Mouse (Mus musculus): ENCODE measurements around the gene Jmjd1c. TPM values are rescaled to one million over a fixed set of nuclear protein-coding genes. Genes with fewer than 3 reads are reported as not detected.

The Jmjd1c gene
- total RNA-seq, 2 experiments from 2014 or later = 38.5 to 40.9 TPM

DNA sequence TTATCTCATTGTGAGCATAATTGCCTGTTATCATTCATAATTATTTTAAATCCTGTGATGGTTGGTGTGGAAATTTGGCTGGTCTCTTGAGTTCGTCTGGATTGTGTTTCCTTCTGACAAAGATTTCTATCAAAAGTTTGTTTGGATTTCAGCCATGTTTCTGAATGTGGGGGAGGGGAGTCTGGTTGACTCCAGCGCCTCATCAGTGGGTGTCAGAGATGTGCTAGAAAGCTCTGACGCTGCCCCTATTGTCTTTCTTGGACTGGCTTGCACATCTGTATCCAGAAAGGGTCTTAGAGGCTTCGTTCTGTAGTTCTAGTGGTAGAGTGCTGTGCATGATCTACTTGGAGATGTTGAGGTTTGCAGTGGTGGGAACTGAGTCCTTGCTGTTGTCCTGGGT lies 24.3 kb downstream of the Jmjd1c start:
- intact Hi-C loops (cut with DNase I) = loop anchor here (5.0 kb wide), 1 partner anchor 208 kb away; no protein-coding TSS in a partner anchor
- no peak for DNase-seq (ENCODE audit: low spot score)

DNA sequence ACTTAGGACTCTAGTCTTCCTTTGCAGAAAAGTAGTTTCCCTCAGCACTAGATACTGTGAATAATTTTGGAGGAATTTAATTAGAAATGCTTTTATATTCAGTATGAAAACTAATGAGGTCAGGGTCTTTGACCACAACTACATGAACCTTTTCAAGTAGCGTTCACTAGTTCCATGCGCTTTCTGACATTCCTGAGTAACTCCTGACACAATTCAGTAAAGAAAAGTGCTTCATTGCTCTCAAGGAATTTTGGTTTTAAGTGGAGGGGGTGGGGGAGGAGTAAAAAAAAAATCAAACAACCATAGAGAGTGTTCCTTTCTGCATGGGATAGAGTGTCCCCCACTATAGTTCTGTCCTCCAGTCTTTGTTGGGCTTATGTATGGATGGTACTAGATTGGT lies 24.7 kb downstream of the Jmjd1c start:
- intact Hi-C loops (cut with DNase I) = loop anchor here (5.0 kb wide), 1 partner anchor 208 kb away; no protein-coding TSS in a partner anchor

GRCm38 (mm10) chr10:67123756-67124155 lies 27.8 kb downstream of the Jmjd1c start:
- intact Hi-C loops (cut with DNase I) = loop anchor here (5.0 kb wide), 1 partner anchor 211 kb away; no protein-coding TSS in a partner anchor

More for the DNA sequence above, 24.7 kb downstream of the Jmjd1c start:
- DNase-seq (ENCODE audit: low spot score) = no peak

DNA sequence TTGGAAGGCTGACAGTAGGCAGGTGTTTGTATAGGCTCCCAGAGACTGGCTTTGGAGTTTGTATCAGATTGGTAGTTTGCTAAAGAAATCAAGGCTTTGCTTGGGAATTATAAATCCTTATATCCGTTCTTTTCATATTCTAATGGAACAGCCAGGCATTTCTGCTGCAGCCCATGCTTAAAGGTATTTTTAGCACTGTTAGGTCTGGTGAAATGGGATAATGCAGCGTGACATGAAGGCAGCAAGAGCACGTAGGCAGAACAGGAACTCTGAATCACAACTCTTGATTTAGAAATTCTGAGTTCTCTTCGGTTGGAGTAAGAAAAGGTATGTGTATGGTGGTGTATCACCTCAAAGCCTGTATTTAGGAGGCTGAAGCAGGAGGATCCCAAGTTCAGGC lies 28.2 kb downstream of the Jmjd1c start:
- DNase-seq (ENCODE audit: low spot score) = no peak
- intact Hi-C loops (cut with DNase I) = loop anchor here (5.0 kb wide), 1 partner anchor 212 kb away; no protein-coding TSS in a partner anchor

More at GRCm38 (mm10) chr10:67123756-67124155, 27.8 kb downstream of the Jmjd1c start:
- DNase-seq (ENCODE audit: low spot score) = no peak

DNA sequence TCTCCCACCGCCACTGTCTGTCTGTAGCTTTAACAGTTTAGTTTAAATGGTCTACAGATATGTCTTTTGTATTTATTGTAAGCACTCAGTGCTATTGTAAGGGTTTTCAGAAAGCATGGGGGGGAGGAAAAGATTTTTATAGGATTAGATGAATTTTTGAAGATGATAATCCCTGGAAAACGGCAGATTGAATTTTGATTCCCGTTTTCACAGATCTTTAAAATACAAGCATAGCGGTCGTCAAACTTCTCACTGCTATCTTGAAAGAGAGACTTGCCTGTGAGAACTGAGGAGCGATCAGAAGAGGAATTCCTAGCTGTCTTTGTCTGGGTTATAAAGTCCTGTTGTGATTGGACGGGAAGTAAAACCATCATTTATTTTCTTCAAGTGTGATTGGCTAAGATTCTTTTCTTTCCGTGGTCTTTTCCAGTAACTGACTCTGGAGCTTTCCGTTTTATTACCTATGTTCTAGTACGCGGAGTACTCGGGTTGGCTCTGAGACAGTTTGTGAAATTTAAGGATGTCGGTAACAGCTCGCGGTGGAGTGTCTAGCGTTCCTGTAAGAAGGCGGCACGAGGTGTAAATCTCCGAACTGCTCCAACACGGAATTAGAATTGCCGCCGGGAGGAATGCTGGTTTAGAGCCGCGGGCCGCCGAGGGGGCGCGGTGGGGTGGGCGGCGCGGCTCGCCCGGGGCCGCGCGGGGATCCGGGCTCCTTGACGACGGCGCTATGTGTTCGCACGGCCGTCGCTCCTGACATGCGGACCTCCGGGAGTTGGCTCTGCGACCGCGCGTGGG lies 30.3 kb downstream of the Jmjd1c start:
- no peak for DNase-seq (ENCODE audit: low spot score)
- intact Hi-C loops (cut with DNase I) = loop anchor here (2.0 to 5.0 kb wide), 2 partner anchors 29 to 124 kb away; partner anchors contain the start of genes Jmjd1c and Reep3

DNA sequence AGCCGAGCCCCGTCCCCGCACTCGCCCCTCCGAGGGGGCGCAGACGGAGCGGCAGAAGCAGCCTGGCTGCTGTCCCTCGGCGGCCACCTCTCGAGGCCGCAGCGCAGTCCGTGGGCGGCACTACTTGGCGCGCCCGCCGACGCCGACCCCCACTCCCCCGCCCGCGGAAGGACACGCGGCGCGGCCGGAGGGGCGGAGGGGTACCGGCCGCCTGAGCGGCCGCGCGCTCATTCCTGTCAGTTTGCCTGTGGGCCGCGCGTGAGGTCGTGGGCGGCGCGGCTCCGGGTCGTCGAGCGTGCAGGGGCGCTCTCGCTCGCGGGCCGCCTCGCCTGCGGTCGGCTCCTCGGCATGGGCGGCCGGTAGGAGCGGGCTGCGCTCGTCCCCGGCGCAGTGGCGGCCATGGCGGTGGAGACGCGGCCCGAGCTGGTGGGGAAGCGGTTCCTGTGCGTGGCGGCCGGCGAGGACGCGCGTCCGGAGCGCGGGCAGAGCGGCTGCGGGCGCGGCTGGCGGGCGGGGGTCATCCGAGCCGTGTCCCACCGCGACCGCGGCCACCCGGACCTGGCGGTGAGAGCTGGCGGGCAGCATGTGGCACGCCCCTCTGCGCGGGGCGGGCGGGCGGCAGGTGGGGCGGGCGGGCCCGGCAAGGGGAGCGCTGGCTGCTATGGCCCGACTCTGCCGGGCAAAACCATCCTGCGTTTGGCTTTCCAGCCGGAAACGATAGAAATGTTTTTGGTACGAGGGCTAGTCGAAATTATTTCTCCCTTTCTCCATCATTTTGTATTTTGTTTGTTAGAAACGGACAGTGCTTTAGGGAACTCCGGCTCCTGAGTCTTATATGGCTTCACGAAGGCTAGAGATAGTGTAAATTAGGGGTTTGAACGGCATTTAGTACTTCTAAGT lies 31.2 kb downstream of the Jmjd1c start:
- intact Hi-C loops (cut with DNase I) = loop anchor here (2.0 to 5.0 kb wide), 2 partner anchors 30 to 125 kb away; partner anchors contain the start of genes Jmjd1c and Reep3
- DNase-seq (ENCODE audit: low spot score) = no peak

DNA sequence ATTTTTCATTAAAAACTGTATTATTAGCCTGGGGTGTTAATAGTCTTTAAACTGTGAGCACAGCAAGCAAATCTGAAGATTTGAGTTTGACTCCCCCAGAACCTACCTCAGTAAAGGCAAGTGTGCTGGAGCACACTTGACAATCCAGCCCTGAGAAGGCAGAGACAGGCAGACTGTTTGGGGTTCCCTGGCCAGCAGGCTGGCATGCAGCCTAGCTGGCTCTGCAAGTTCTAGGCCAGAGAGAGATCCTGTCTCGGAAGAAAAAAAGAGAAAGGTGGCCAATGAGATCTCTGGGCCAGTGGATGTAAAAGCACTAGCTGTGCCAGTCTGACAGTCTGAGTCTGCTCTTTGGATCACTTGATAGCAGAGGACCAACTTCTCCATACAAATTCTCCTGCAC lies 33.6 kb downstream of the Jmjd1c start:
- intact Hi-C loops (cut with DNase I) = loop anchor here (5.0 kb wide), 1 partner anchor 127 kb away; no protein-coding TSS in a partner anchor

GRCm38 (mm10) chr10:67131709-67132108 lies 35.8 kb downstream of the Jmjd1c start:
- intact Hi-C loops (cut with DNase I) = loop anchor here (5.0 kb wide), 1 partner anchor 56 kb away; no protein-coding TSS in a partner anchor
- DNase-seq (ENCODE audit: low spot score) = no peak

More for the DNA sequence above, 33.6 kb downstream of the Jmjd1c start:
- no peak for DNase-seq (ENCODE audit: low spot score)

- intact Hi-C loops (cut with DNase I) = loop anchor here (5.0 kb wide), 1 partner anchor 53 kb away; no protein-coding TSS in a partner anchor
- no peak for DNase-seq (ENCODE audit: low spot score)
Observed at GRCm38 (mm10) chr10:67134322-67134721, 38.4 kb downstream of the Jmjd1c start.

GRCm38 (mm10) chr10:67137437-67137836 lies 41.5 kb downstream of the Jmjd1c start:
- intact Hi-C loops (cut with DNase I) = no loop called here
- DNase-seq (ENCODE audit: low spot score) = no peak

DNA sequence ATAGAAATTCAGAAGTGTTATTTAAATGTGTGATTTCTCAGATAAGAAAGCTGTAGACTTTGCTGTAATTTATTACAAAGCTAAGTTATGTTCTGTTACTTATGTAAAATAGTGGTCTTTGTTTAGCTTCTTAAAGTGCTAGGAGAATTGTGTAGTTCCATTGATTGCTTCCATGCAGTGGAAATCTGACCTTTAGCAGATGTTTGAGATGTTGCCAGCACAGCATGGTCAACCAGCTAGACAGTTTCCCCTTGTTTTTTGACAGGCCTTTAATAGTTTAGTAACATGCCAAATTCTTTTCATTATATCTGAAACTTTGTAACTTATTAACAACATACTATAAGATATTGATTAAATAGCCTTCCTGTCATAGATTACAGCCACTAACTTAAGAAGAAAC lies 47.7 kb downstream of the Jmjd1c start:
- no peak for DNase-seq (ENCODE audit: low spot score)
- intact Hi-C loops (cut with DNase I) = no loop called here

DNA sequence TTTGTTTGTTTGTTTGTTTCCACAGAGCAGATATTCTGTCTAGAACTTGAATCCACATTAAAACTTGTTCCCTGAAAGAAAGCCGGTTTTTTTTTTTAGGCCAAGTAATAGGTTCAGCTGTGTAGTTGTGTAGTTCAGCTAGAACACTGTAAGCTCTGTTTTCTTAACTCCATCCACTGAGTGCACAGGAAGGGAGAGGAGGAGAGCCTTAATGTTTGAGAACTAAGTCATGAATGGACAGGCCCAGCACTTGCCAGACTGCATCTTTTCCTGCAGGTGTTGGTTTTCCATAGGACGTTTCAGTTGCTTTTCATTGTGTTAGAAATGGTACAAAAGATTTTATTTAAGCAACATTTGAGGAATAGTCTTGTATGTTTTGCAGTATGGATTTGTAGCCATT lies 48.3 kb downstream of the Jmjd1c start:
- intact Hi-C loops (cut with DNase I) = no loop called here
- DNase-seq (ENCODE audit: low spot score) = no peak

- DNase-seq (ENCODE audit: low spot score) = no peak
- intact Hi-C loops (cut with DNase I) = no loop called here
Observed at GRCm38 (mm10) chr10:67145623-67146022, 49.7 kb downstream of the Jmjd1c start.

GRCm38 (mm10) chr10:67151766-67152165 lies 55.8 kb downstream of the Jmjd1c start:
- intact Hi-C loops (cut with DNase I) = no loop called here
- no peak for DNase-seq (ENCODE audit: low spot score)

- DNase-seq (ENCODE audit: low spot score) = no peak
- intact Hi-C loops (cut with DNase I) = no loop called here
Observed at GRCm38 (mm10) chr10:67154647-67155046, 58.7 kb downstream of the Jmjd1c start.

GRCm38 (mm10) chr10:67174049-67174448 lies 78.1 kb downstream of the Jmjd1c start:
- DNase-seq (ENCODE audit: low spot score) = no peak
- intact Hi-C loops (cut with DNase I) = no loop called here

DNA sequence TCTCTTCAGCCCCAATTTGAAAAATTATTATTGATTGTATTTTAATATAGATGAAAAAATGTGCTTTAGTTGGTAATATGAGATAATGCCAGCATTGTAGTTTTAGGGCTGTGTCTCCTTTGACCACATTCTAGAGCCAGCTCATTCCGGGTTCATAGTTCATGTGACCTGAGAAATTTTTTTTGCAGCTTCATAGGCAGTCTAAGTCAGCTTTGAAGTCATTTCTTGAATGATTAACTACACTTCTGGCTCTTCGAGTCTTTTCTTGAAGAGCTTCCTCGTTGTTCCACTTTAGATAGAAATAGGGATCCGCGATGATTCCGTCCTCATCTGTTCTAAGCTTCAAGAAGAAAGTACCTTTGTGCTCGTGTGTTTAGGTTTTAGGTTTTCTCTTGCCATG lies 80.1 kb downstream of the Jmjd1c start:
- intact Hi-C loops (cut with DNase I) = no loop called here

GRCm38 (mm10) chr10:67176932-67177331 lies 81.0 kb downstream of the Jmjd1c start:
- intact Hi-C loops (cut with DNase I) = no loop called here

More for the DNA sequence above, 80.1 kb downstream of the Jmjd1c start:
- no peak for DNase-seq (ENCODE audit: low spot score)

GRCm38 (mm10) chr10:67177410-67177809 lies 81.5 kb downstream of the Jmjd1c start:
- no peak for DNase-seq (ENCODE audit: low spot score)
- intact Hi-C loops (cut with DNase I) = no loop called here

More at GRCm38 (mm10) chr10:67176932-67177331, 81.0 kb downstream of the Jmjd1c start:
- DNase-seq (ENCODE audit: low spot score) = no peak

GRCm38 (mm10) chr10:67180021-67180420 lies 84.1 kb downstream of the Jmjd1c start:
- intact Hi-C loops (cut with DNase I) = loop anchor here (5.0 kb wide), 1 partner anchor 268 kb away; no protein-coding TSS in a partner anchor
- no peak for DNase-seq (ENCODE audit: low spot score)
